Mouse (Mus musculus) cerebellum, postnatal 36 days (tissue): Measurements from ENCODE around the gene Fgf16.
A peak's percentile ranks its signal among the peaks of the same experiment; 100 is the strongest.

Source experiments
- DNase-seq, 2 experiments: peaks; one replicate each; pipeline ENCODE4 v3.0.0; 2021 to 2022; ENCODE audit warnings: mixed read lengths in 2 of 2

The Fgf16 gene

DNA sequence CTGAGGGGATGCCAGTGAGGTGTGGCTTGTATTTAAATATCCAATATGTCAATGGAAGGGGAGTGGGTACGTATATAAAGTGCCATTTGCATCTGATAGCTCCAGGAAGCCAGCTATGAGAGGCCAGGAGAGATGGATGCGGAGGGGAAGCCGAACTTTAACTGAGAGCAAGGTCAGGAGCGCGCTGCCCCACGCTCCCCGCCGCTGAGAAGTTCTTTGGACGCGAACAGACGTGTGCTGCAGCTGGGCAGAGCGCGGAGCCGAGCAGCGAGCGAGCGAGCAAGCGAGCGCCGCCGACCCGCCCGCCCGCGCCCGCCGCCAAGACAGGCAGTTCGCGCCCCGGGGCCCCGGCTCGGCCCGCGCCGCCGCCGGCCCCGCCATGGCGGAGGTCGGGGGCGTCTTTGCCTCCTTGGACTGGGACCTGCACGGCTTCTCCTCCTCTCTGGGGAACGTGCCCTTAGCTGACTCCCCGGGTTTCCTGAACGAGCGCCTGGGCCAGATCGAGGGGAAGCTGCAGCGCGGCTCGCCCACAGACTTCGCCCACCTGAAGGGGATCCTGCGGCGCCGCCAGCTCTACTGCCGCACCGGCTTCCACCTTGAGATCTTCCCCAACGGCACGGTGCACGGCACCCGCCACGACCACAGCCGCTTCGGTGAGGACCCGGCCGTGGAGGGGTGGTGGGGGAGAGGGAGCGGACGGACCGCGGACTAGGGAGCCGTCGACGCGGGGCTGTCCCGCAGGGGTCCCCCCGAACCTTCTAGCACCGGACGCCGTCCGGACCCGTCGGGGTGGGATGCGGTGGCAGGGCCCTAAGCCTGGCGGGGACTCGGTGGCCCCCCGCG, at the start of gene Fgf16:
Fgf16 (plus strand) TSS at position 118 of the 843 bp plus-strand sequence.
- no peak for DNase-seq

DNA sequence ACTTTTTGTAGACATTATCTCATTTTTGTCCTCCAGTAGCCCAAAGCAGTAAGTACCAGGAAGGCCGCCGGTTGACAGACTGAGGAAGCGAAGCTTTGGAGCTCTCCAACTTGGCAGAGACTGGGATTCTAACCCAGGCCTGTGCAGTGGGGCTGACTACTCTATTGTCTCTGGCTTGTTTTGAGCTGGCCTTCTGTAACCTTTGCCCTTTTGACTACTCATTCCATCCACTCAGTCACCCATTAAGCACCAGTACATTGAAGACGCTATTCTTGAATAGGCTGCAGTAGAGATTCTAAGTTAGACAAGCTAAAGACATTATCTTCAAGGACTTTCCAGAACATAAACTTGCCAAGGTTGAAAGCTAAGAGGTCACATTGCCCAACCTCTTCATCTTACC, 49.3 kb upstream of the Fgf16 start:
- no peak for DNase-seq

DNA sequence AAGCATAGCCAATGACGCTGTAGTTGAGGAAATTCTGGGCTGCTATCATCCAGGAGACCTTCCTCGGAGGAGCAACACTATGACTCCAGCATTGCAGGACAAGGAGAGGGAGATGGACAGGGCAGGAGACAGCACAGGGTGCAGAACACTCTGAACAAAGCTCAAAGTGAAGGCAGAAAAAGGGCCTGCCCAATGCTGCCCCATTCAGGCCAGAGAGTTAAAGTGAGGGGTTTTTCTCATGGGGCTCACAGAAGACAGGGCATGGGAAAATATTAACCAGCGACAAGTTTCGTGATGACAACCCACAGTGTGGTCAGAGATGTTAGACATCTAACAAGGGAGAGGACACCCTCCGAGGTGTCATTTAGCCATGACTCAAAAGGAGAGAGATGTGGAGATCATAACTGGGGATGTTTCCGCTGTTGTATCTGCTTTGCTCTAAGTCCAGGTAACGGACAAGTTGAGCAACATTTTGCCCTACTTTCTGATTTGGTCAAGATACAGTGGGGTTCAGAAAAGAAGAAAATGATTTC, 48.2 kb upstream of the Fgf16 start:
- no peak for DNase-seq

DNA sequence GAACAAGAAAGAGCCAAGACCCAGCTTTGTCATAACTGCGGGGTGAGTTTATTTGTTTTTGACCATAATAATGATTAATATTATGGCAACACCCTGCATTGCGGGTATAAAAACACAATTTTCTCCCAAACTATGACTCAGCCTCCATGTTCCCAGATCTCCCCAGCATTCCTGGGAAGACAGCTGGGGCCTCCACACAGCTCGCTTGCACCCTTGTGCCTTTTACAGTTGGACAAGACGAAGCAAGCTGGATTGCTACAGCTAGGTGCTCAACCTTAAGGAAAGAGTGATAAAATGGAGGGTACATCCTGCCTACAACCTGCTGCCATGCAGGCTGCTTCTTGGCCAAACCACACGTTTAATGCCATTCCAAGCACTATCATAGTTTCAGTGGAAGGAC, 45.7 kb upstream of the Fgf16 start:
- no peak for DNase-seq

DNA sequence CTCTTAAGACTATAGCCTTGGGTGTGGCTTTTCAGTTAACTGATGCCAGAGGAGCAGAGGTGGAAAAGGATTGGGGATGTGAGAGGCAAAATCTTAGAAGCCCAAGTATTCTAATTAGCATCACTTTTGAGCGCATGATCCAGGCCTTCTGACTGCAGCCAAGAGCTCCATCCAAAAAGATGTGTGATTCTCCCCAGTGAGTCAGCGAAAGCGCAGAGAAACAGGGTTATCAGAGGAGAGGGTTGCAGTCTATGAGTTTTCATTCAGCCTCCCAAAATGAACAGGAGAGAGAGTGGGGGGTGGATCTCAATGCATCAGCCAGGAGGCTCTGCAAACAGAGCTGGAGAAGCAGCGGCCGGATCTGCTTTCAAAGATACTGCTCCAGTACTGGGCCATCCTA, 45.1 kb upstream of the Fgf16 start:
- no peak for DNase-seq

DNA sequence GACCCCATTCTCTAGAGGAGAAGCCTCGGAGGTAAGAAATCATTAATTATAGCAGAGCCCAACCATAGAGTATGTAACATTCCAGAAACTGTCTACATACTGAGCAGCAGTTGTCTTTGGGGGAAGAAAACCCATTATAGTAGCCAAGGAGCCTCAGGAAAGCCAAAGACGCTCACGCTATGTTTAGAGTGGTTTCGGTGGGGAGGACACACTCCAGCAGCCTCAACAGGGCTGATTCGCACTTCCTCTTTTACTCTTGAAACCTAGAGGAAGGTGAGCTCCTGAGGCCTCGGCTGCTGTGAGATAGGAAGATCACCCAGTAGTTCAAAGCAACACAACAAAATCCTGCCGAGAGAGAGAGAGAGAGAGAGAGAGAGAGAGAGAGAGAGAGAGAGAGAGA, 39.9 kb upstream of the Fgf16 start:
- no peak for DNase-seq

DNA sequence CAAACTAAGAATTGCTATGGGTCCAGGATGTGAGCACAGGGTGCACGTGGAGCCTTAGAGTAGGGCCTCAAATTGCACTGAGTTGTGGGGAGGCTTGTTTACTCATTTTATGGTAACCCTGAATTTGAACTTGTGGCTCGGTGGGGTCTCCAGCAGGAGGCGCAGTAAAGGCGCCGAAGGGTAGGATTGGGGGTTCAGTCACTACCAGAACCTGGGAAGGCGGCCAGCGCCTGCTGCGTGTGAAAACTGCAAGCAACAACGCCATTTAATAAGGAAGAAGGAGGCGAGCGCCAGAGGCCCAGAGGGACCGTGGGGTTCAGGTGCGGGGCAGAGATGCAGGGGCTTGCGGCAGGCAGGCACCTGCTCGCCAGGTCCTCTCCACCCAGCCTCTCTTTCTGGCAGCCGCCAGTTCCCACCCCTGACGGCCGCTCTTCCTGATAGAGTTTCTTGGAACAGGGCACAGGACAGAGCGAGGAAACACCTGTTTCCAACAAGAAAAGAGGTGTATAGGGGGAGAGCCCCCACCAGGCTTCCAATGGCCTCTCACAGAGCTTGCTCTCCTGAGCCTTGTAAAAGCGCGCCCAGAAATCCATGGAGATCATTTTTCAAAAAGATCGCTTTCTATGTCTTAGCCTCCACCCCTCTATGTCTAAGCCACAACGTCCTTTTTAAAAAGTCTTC, 1.1 kb upstream of the Fgf16 start:
- DNase-seq = peak; percentile 24 to 25

DNA sequence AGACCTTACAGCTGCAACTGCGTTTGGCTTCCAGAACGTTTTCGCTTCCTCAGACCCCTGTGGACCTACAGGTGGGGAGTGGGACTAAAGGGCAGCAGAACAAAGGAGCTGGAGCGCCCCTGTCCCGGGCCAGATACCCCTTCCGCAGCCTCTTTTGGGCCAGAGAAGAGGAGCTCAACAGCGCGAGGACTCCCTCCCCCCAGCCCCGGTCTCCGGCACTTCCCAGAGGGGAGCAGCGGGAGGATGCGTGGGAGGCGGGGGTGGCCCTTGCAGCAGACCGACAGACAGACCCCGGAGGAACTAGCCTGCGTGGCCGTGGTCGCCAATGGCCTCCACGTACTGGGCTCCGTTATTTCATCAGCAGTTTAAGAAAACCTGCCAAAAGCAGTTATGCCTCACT, 467 bp upstream of the Fgf16 start:
- DNase-seq = peak in 1 of 2 experiments; percentile 16

DNA sequence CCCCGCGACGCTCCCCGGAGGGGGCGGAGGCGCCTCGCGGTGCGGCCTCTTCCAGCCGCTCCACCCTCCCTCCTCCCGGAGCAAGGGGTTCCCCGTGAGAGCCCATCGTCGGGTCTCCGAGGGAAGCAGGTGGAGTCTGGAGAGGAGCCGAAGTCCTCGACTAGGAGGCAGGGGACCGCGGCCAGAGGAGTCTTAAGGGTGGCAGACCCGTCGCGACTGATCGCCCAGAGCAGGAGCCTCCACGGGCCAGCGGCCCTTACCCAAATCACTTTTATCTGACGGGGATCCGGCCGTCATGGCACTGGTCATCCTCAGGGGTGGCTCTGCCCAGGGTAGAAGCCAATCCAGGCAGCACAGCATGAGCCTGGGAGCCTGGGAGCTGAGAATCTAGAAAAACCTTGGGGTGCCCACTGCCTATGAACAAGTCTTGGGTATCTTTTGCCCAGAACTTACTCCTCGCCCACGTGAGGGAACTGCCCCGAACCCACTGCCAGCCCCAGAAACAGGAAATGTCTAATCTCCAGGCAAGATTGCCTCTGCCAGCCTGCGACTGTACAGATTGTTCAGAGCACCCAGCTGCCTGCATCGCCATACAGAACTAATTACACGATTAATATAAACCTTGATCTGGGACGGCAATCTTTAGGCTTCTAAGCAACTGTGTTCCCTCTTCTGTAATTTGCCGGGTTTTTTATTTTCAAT, 1.1 kb downstream of the Fgf16 start:
- DNase-seq = peak in 1 of 2 experiments; percentile 3

DNA sequence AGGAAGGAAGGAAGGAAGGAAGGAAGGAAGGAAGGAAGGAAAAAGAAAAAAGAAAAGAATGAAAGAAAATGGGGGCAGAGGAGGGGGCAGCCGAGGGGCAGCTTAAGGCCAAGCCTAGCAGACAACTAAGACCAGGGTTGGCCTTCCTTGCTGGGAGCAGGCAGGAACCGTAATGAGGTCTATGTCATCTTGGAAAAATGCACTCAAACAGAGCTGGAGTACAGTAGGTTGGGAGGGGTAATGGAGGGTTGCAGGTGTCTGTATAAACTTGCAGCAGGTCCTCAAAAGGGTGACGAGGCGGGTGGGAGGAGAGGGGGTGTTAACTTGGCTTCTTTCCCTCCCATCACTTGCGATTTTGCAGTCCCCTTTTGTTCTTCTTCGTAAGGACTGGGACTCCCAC, 1.9 kb downstream of the Fgf16 start:
- DNase-seq = no peak

DNA sequence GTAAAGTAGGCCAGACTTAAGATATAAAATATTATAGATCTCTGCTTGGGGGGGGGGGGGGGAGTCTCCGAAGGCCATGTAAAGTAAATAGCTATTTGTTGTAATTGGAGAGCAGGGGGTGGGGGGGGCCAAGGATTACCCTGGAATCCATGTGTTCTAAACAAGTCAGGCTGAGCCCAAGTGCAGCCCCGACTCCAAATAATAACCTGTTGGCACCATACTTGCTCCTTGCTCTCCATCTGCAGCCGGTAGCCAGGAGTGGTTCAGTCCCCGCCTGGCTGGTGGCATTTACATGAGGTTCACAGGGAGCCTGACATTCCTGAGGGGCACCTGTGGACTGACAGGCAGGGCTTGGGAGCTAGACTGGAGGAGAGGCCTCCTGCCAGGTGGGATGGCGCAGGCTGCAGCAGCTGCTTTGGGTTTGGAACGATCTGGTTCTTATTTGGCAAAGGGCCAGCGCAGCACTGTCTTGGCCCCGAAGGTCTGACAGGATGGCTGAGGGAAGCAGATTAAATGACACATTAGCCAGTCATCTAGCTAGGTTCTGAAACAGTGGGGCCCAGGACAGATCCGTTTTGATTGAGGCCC, 3.2 kb downstream of the Fgf16 start:
- peak in 1 of 2 experiments; percentile 12 for DNase-seq

DNA sequence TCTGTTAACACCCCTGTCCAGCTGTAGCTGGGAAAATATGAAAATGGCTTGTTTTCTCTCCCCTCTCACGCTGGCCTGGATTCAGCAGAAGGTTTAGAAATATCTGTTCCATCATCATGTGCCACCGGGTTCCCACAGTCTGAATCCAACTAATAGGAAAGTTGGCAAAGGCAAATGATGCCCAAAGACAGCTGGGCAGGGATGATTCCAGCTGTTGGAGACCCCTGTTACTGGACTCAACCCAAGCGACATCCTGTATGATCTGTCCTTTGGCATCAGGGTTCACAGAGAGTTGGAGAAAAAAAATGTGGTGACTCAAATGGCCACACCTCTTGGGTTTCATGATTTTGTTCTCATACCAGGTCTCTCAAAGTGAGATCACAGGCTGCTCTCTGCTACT, 3.9 kb downstream of the Fgf16 start:
- no peak for DNase-seq

DNA sequence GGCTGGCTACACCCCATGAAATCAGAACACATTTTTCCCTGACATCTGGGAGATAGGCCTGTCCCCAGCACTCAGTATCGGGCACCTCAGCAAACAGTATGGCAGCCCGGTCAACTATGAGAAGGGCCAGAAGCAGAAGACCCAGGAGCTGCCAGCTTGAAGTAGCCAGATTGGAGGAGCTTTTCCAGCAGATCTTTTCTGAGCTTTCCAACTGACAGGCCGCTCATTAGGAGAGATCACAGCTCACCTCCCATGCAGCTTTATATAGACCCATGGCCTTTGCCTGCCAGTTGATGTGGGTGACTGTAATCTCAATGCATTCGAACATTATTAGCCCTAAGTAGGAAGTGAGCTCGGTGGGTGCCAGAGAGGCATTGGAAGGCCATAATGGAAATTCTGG, 9.2 kb downstream of the Fgf16 start:
- DNase-seq = no peak

DNA sequence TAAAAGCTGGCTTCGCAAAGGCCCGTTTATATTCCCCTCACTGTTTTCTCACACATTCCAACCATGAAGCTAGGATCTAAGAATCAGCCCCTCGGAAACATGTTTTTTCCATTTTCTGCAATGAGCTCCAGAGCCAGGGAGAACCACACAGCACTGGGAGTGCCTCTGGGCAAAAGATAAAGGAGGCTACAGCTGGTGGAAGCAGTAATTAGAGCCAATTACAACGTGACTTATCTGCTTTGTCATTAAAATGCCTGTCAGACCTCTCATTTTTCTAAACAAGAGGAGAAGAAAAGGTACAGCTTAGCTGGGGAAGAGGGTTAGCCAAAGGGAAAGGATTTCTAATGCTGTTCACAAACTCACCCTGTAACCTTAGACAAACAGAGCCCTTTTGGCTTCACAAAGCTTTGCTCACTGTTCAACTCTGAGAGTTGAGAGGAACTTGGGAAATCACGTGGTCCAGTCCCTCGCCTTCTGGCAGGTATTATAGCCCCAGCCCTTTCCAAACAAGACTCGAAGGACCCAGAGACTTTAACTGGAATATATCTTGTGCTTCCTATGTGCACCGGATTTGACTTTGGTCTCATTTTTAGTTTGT, 30.8 kb downstream of the Fgf16 start:
- DNase-seq = no peak

DNA sequence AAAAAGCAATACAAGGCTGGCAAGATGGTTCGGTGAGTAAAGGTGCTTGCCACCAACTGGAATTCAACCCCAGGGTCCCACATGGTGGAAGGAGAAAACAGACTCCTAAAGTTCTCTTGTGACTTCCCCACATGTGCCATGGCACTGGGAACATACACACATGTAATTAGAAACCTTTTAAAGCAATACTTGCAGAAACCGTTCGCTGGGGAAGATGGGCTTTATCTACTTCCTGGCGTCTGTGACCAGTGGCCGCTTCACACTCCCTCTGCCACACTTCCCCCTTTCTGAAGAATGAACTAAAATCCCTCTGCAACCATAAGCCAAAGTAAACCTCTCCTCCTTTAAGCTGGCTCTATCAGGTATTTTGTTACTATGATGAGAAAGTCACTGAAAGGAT, 60.4 kb downstream of the Fgf16 start:
- no peak for DNase-seq
